Mouse (Mus musculus) layer of hippocampus, postnatal 10 days (tissue): ENCODE results near the gene Gm20741. TPM values are rescaled to one million over a fixed set of nuclear protein-coding genes. Genes with fewer than 3 reads are reported as not detected.
A peak's percentile ranks its signal among the peaks of the same experiment; 100 is the strongest.

Experiments used
- DNase-seq, 2 experiments: peaks; one replicate each; pipeline ENCODE4 v3.0.0; 2021; ENCODE audit warnings: low spot score in 2 of 2
- long read RNA-seq: library from polyadenylated mRNA; stranded (forward); transcript quantifications from one replicate; pipeline ENCODE4 v2.0.0, GENCODE M21; 2023
- total RNA-seq, 2 experiments: library from RNA; stranded (reverse); gene quantifications; 2 replicates each; pipeline ENCODE4 v1.2.3; 2021

The Gm20741 gene
- total RNA-seq, result not detected
- long read RNA-seq, result 0 reads

GRCm38 (mm10) chr16:88811827-88812226 is at the start of gene Gm20741:
TSS of gene Gm20741 (minus strand) at chr16:88812220.
- DNase-seq, result no peak

DNA sequence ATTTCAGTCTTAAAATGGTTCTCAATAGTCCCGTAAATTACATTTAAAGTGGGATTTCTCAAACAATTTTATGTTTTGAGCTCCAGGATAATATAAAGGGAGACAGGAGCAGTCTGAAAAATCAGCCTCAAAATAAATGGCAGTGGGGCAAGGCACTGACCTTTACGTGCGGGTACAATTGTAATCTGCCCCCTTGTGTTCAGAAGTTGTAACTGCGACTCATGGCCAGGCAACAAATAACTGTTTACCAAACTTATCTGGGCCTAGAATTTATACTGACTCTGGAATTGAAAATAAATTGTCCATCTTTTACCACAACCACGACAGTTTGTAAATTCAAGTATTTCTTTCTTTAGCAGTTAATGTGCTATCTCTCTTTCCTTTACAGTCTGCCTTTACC is 39.4 kb upstream of the Gm20741 start:
- no peak for DNase-seq

DNA sequence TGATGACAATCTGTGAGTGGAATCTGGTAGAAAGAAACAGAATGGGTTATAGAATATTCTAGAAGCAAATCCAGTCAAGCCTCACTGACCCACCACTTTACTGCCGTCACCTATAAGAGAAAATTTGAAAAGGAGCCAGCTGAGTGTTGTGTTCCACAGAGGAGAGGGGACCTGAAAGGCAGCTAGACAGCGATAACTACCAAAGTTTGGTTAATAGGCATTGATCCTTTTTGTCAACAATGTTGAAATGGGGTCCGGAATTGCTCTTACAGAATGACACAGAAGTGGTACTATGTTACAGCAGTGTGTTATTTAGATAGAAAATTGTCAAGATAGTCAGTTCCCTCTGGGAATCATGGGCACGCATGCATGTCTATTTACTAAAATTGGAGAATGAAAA is 36.5 kb upstream of the Gm20741 start:
- no peak for DNase-seq

DNA sequence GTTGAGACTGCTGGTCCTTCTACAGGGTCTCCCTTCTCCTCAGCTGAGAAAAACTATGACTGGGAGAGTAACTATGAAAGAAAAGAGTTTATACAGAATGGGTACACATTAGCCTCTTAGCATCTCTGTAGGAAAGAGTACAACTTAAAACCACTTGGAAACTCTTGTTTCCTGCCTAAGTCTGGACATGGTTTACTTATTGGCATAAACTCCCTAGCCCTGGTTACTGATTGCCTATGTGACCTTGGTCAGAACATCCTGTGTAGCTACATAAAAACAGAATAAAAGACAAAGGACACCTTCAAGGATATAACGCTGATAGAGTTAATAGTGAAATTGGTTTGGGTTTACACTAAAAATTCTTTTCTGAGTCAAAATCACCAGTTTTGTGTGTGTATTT is 35.3 kb upstream of the Gm20741 start:
- DNase-seq, result no peak

DNA sequence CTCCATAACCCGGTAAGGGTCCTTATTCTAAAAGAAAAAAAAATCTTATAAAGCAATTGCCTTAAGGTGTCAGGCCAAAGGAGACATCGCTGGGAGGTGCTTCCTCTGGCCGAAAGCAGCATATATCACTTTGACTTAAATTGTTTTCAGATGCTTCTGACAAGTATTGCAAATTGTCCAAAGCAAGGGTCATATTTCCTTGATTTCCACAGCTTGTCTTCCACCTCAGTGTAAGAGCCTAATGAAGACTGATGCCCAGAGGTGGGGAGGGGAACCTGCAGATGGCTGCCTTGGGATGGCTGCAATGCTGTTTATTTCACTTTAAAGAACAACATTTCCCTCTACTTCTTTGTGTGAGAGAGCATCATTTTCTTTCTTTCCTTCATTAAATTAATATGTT is 15.0 kb upstream of the Gm20741 start:
- DNase-seq, result no peak

DNA sequence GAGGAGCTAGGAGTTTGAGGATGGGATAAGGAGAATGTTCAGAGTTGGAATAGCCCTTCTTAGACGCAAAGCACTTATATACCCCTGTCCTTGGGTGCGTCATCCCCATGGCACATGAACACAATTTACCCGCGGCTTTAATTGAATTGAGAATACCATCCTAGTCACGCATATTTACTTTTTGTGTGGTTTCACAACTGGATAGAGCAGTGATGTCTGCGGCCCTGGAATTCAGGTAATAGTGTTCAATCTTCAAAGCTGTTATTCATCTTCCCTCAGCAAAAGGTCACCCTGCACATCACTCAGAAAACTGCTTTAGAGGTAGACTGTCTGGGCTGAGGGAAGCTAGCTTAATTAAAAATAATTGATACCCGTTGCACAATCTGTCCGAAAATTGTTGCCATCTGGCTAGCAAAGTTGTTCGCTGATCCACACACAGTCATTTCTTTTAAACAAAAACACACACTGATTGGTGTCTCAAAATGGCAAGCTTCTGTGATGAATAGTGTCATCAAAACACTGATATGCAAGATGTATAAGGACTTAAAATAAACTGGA is 14.2 kb upstream of the Gm20741 start, which contains the start of gene Krtap14:
Krtap14 (minus strand) TSS at position 51 of the 558 bp plus-strand sequence.
- peak; percentile 13 to 16 for DNase-seq

- DNase-seq, result no peak
Measured at GRCm38 (mm10) chr16:88823736-88824135, 11.7 kb upstream of the Gm20741 start.

- DNase-seq, result no peak
Measured at GRCm38 (mm10) chr16:88820066-88820465, 8.0 kb upstream of the Gm20741 start, which contains the start of gene Krtap15. TSS of gene Krtap15 (plus strand) at chr16:88820215.

GRCm38 (mm10) chr16:88786786-88787185 is 25.2 kb downstream of the Gm20741 start:
- no peak for DNase-seq

DNA sequence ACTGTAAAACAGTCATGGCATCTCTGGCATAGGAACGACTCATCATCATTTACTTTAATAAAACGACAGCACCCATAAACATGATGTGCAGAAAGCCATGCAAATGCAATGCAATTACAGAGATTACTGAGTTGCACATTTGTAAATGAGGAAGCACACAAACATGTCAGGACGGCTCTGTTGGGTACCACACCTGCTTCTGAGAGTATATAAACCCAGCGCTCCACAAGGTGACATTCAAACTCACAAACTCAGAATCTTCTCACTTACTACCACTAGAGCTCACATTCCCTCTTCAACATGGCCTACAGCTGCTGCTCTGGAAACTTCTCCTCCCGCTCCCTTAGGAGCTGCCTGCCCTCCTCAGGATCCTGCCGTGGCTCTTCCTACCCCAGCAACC is 34.4 kb downstream of the Gm20741 start, which contains the start of gene Gm5965:
Gm5965 (plus strand) TSS at position 301 of the 400 bp plus-strand sequence.
- no peak for DNase-seq

DNA sequence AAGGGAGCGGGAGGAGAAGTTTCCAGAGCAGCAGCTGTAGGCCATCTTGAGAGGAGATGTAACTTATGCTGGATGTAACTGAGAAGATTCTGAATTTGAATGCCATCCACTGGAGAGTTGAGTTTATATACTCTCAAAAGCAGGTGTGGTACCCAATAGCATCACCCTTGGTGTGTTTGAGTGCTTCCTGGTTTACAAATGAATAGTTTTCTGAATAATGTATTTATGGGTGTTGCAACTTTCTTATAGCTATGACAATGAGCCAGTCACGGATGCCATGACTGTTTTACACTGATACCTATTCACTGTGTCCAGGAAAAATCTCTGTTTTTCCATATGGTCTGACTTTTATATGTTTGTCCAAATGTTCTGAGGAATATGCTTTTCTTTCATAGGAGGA is 37.9 kb downstream of the Gm20741 start, which contains the start of gene 2310057N15Rik:
2310057N15Rik (minus strand) TSS at position 101 of the 400 bp plus-strand sequence.
- DNase-seq, result no peak

Other genes starting within 250 kb of the Gm20741 start
- not detected for gene Cldn8, start 249.0 kb downstream of the Gm20741 start, total RNA-seq
- not detected for gene Krtap24-1, start 199.9 kb downstream of the Gm20741 start, total RNA-seq
- gene 2310079G19Rik, start 184.6 kb downstream of the Gm20741 start, total RNA-seq, result not detected
- not detected for gene Krtap26-1, start 164.4 kb downstream of the Gm20741 start, total RNA-seq
- gene Krtap27-1, start 140.5 kb downstream of the Gm20741 start, total RNA-seq, result not detected
- gene 2310061N02Rik, start 104.3 kb downstream of the Gm20741 start, total RNA-seq, result not detected
- not detected for gene Krtap13-1, start 83.4 kb downstream of the Gm20741 start, total RNA-seq
- gene Krtap13, start 60.6 kb downstream of the Gm20741 start, total RNA-seq, result not detected
- gene 2310034C09Rik, start 53.4 kb downstream of the Gm20741 start, total RNA-seq, result not detected
- gene 2310057N15Rik, start 38.0 kb downstream of the Gm20741 start, total RNA-seq, result not detected
- gene Gm5965, start 34.3 kb downstream of the Gm20741 start, total RNA-seq, result not detected
- not detected for gene Krtap15, start 8.0 kb upstream of the Gm20741 start, total RNA-seq
- not detected for gene Krtap14, start 13.9 kb upstream of the Gm20741 start, total RNA-seq
- not detected for gene Krtap19-1, start 57.2 kb upstream of the Gm20741 start, total RNA-seq
- gene Krtap19-2, start 62.0 kb upstream of the Gm20741 start, total RNA-seq, result not detected
- not detected for gene Krtap19-3, start 65.8 kb upstream of the Gm20741 start, total RNA-seq
- not detected for gene Krtap19-4, start 72.9 kb upstream of the Gm20741 start, total RNA-seq
- not detected for gene Krtap19-5, start 84.2 kb upstream of the Gm20741 start, total RNA-seq
- gene Krtap19-9b, start 120.0 kb upstream of the Gm20741 start, total RNA-seq, result not detected
- gene Krtap16-3, start 150.7 kb upstream of the Gm20741 start, total RNA-seq, result not detected
- not detected for gene Krtap22-2, start 198.5 kb upstream of the Gm20741 start, total RNA-seq
- gene Gm10229, start 203.1 kb upstream of the Gm20741 start, total RNA-seq, result not detected
- not detected for gene Krtap6-1, start 219.5 kb upstream of the Gm20741 start, total RNA-seq
- not detected for gene Gm10228, start 229.3 kb upstream of the Gm20741 start, total RNA-seq
- not detected for gene Krtap6-5, start 235.7 kb upstream of the Gm20741 start, total RNA-seq